Mouse (Mus musculus) ovary, postnatal 36 days (tissue): ENCODE measurements around the gene Limd2.

Source experiments
- DNase-seq: peaks from one replicate; pipeline ENCODE4 v3.0.0; 2022; ENCODE audit warnings: low spot score, mixed read lengths

Gene Limd2

GRCm38 (mm10) chr11:106173228-106173627 is 12.6 kb upstream of the Limd2 start:
- DNase-seq: no peak

- DNase-seq: no peak
Observed at GRCm38 (mm10) chr11:106170807-106171206, 10.1 kb upstream of the Limd2 start.

GRCm38 (mm10) chr11:106167435-106167834 is 6.8 kb upstream of the Limd2 start:
- DNase-seq: no peak

- no peak for DNase-seq
Observed at GRCm38 (mm10) chr11:106164601-106165180, 4.0 kb upstream of the Limd2 start.

GRCm38 (mm10) chr11:106163546-106163945 is 2.9 kb upstream of the Limd2 start:
- DNase-seq: no peak

GRCm38 (mm10) chr11:106162237-106162636 is 1.6 kb upstream of the Limd2 start:
- no peak for DNase-seq

- DNase-seq: peak; percentile 83
Observed at GRCm38 (mm10) chr11:106159921-106160840, 479 bp downstream of the Limd2 start.

- peak; percentile 44 for DNase-seq
Observed at GRCm38 (mm10) chr11:106159216-106159920, 1.3 kb downstream of the Limd2 start.

- DNase-seq: no peak
Observed at GRCm38 (mm10) chr11:106158930-106159215, 1.8 kb downstream of the Limd2 start.

GRCm38 (mm10) chr11:106158081-106158929 is 2.4 kb downstream of the Limd2 start:
- no peak for DNase-seq

GRCm38 (mm10) chr11:106157154-106157553 is 3.5 kb downstream of the Limd2 start:
- DNase-seq: no peak

GRCm38 (mm10) chr11:106156257-106156656 is 4.4 kb downstream of the Limd2 start:
- no peak for DNase-seq

GRCm38 (mm10) chr11:106155761-106156160 is 4.9 kb downstream of the Limd2 start:
- no peak for DNase-seq

GRCm38 (mm10) chr11:106154770-106155169 is 5.9 kb downstream of the Limd2 start:
- no peak for DNase-seq

- no peak for DNase-seq
Observed at GRCm38 (mm10) chr11:106154091-106154490, 6.6 kb downstream of the Limd2 start.

- DNase-seq: no peak
Observed at GRCm38 (mm10) chr11:106152132-106152531, 8.5 kb downstream of the Limd2 start.

- DNase-seq: no peak
Observed at GRCm38 (mm10) chr11:106151219-106151618, 9.4 kb downstream of the Limd2 start.

GRCm38 (mm10) chr11:106134580-106135528 is 25.8 kb downstream of the Limd2 start:
- DNase-seq: peak; percentile 75

GRCm38 (mm10) chr11:106132516-106132915 is 28.1 kb downstream of the Limd2 start:
- no peak for DNase-seq

GRCm38 (mm10) chr11:106129477-106129876 is 31.2 kb downstream of the Limd2 start:
- no peak for DNase-seq
